Mouse (Mus musculus) limb, embryonic 14.5 days (tissue): ENCODE measurements at regions not wholly inside any gene's neighbourhood (a gene's known extent, or its start where the extent isn't known, plus 50 kb on each side); places are given as distances from the start of the nearest gene placed in this dataset.

Source experiments
- ATAC-seq: fragments of 200-750 bp; cut with Nextera tagmentation; 2 replicates; pipeline ENCODE4 v1.8.0; 2017; ENCODE audit warnings: low read depth, moderate number of reproducible peaks, moderate TSS enrichment; ENCODE audit not compliant: low FRiP score
- DNase-seq: peaks from one replicate; pipeline ENCODE4 v3.0.0-alpha.2; 2015; ENCODE audit warnings: low spot score
- H3K27ac ChIP-seq: fragments of 300-500 bp; sonication (generic); replicated peaks from 2 replicates; pipeline ENCODE4 v1.5.1; 2014; ENCODE audit warnings: low read depth, mild to moderate bottlenecking, low read length, moderate library complexity, mixed read lengths
- H3K27me3 ChIP-seq: fragments of 300-500 bp; sonication (generic); 2 replicates; pipeline ENCODE4 v1.6.1; 2014; ENCODE audit warnings: low read length, mixed read lengths; ENCODE audit not compliant: control insufficient read depth, insufficient read depth
- H3K36me3 ChIP-seq: fragments of 300-500 bp; sonication (generic); 2 replicates; pipeline ENCODE4 v1.6.1; 2014; ENCODE audit warnings: mild to moderate bottlenecking, low read length, moderate library complexity, mixed read lengths; ENCODE audit not compliant: control insufficient read depth, insufficient read depth
- H3K4me1 ChIP-seq: fragments of 300-500 bp; sonication (generic); 2 replicates; pipeline ENCODE4 v1.6.1; 2014; ENCODE audit warnings: antibody characterized with exemption, low read length, mixed read lengths; ENCODE audit not compliant: control insufficient read depth, insufficient read depth
- H3K4me2 ChIP-seq: fragments of 300-500 bp; sonication (generic); replicated peaks from 2 replicates; pipeline ENCODE4 v1.6.1; 2014; ENCODE audit warnings: low read depth, mild to moderate bottlenecking, low read length, moderate library complexity; ENCODE audit not compliant: severe bottlenecking
- H3K4me3 ChIP-seq: fragments of 300-500 bp; sonication (generic); replicated peaks from 2 replicates; pipeline ENCODE4 v1.5.1; 2014; ENCODE audit warnings: low read length
- H3K9ac ChIP-seq: fragments of 300-500 bp; sonication (generic); 2 replicates; pipeline ENCODE4 v1.6.1; 2014; ENCODE audit warnings: mild to moderate bottlenecking, low read depth, low read length, moderate library complexity; ENCODE audit not compliant: severe bottlenecking
- H3K9me3 ChIP-seq: fragments of 300-500 bp; sonication (generic); 2 replicates; pipeline ENCODE4 v1.6.1; 2016; ENCODE audit warnings: low read length; ENCODE audit not compliant: control insufficient read depth
- POLR2A ChIP-seq: fragments of 200-500 bp; IDR thresholded peaks from 2 replicates; pipeline ENCODE4 v1.8.0; 2012; ENCODE audit warnings: inconsistent platforms, mild to moderate bottlenecking, moderate library complexity, borderline replicate concordance; ENCODE audit not compliant: insufficient read depth, insufficient read length; ENCODE audit errors: extremely low read depth
- WGBS: fragments of 180-500 bp; shearing (Covaris S2); extraction: QIAGEN DNeasy Blood & Tissue Kit; methylation state at CpG from one replicate; pipeline ENCODE4 v1.1.7; 2014; 5-methylcytosine and 5-hydroxymethylcytosine counted together

DNA sequence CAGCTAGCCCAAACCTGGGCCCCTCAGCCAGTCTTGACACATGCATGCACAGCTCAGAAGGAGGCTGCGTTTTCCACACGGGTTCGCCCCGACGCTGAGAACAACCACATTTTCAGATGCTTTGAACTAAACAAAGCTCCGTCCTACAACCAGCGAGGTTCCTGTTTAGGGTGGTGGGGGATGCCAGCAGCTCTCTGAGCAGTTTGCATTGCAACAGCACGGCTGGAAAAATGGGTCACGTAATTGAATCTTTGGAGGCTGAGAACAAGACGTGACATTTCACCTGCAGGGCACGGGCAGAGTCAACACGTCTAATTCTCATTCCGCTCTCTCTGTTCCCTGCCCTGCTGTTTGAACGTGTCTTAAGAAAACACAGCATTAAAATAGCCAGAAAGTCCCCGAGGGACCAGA lies 119.2 kb downstream of the Syk start:
- peak; percentile 17 for DNase-seq
- no peak for ATAC-seq
- Histone ChIP-seq H3K4me1 (peaks cover 17% of the 10 kb centered on the region), H3K36me3 (no peaks in the 10 kb centered on the region), H3K27me3 (no peaks in the 10 kb centered on the region), H3K9me3 (no peaks in the 10 kb centered on the region; the same call in 1 of the 2 replicates), H3K9ac (no peak overlapping the region), H3K27ac (no peak overlapping the region), H3K4me3 (no peak overlapping the region), H3K4me2 (0 out of 2 replicates have a peak overlapping the region, but pooled peaks have one; percentile 11)
- 10% methylated on average over 15 of the region's 15 CpGs for WGBS
- TF ChIP-seq POLR2A = no peak

DNA sequence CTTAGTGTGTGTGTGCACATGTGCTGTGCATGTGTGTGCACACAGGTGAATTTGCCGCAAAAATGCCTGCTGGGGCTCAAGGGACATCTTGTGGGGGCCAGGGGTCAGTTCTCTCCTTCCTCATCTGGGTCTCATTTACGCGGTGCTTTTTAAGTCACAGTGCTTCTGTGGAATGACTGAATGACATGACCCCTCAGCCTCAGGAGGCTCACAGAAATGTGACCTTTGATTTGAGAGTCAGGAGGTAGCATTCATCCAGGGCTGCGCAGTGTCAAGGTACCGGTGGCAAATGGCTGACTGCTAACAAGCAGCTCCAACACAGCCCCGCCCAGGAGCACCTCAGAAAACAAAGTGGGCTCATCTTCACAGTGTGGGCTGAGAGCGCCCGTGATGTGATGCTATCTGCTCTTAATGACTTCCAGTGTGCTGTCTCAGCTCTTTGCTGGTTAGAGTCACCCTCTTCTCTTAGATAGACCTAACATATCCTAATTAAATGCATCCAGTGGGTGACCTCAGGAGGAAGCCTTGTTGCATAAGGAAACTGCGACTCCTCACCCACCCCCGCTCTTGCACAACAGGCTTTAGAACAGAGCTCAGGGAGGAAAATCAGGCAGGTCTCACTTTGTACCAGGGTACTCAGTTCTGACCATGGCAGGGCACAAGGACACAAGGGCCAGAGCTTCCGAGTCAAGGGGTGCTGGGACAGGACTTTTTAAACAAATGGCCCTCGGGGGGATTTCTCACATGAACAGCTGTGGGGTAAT lies 120.6 kb downstream of the Syk start:
- Histone ChIP-seq H3K4me3 (no peak overlapping the region), H3K27ac (no peak overlapping the region), H3K27me3 (no peaks in the 10 kb centered on the region), H3K9ac (no peak overlapping the region), H3K4me2 (no peak overlapping the region), H3K9me3 (no peaks in the 10 kb centered on the region; the same call in 1 of the 2 replicates), H3K36me3 (no peaks in the 10 kb centered on the region), H3K4me1 (peaks cover 17% of the 10 kb centered on the region)
- WGBS = 27% methylated on average over 12 of the region's 12 CpGs
- TF ChIP-seq POLR2A = no peak
- DNase-seq (no peak), ATAC-seq (no peak)

DNA sequence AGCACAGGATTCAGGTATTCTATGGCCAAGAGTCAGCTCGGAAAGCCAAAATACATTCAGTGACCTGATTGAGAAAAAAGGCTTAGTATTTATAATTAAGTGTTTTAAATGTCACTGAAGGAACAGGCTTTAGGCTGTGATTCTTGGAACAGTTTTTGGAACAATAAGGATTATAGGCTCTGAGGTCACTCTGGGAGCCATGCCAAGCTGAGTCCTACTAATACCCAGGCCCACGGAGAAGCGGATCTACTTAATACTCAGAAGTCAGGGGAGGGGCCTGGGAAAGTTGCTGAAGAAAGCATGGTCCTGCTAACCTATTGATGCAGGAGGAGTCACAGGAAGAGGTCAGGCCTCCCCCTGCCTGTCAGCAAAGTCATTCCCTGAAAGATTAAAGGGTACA lies 121.7 kb downstream of the Syk start:
- no peak for TF ChIP-seq POLR2A
- Histone ChIP-seq H3K4me1 (peaks cover 17% of the 10 kb centered on the region), H3K36me3 (no peaks in the 10 kb centered on the region), H3K9me3 (no peaks in the 10 kb centered on the region; the same call in 1 of the 2 replicates), H3K27ac (no peak overlapping the region), H3K27me3 (no peaks in the 10 kb centered on the region), H3K4me3 (no peak overlapping the region), H3K4me2 (no peak overlapping the region), H3K9ac (no peak overlapping the region)
- WGBS = 32% methylated on average over 3 of the region's 3 CpGs
- DNase-seq = peak; percentile 93
- ATAC-seq = peak; percentile 44; the same call in 1 of the 2 replicates

DNA sequence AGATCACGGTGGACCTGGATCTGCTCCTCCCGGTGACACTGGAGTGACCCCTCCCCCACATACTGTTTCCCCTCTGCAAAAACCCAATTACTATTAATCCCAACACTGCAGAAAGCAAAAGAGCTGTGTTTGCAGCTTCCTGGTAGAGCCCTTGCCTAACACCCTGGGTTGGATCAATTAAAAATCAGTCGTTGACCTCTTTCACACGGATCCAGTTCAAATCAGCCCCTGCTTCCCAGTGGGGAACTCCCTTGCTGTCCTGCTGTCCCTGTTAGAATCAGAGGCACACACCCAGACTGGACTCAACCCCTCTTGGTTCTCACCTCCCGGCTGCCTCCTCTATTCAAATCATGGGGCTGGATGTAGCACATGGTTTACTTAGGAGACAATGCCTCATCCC lies 126.6 kb downstream of the Syk start:
- Histone ChIP-seq H3K9me3 (no peaks in the 10 kb centered on the region), H3K27me3 (no peaks in the 10 kb centered on the region), H3K27ac (no peak overlapping the region), H3K9ac (no peak overlapping the region), H3K36me3 (no peaks in the 10 kb centered on the region), H3K4me1 (peaks cover 5% of the 10 kb centered on the region), H3K4me3 (no peak overlapping the region), H3K4me2 (no peak overlapping the region)
- DNase-seq = no peak
- no peak for TF ChIP-seq POLR2A
- WGBS = 43% methylated on average over 5 of the region's 5 CpGs
- no peak for ATAC-seq

DNA sequence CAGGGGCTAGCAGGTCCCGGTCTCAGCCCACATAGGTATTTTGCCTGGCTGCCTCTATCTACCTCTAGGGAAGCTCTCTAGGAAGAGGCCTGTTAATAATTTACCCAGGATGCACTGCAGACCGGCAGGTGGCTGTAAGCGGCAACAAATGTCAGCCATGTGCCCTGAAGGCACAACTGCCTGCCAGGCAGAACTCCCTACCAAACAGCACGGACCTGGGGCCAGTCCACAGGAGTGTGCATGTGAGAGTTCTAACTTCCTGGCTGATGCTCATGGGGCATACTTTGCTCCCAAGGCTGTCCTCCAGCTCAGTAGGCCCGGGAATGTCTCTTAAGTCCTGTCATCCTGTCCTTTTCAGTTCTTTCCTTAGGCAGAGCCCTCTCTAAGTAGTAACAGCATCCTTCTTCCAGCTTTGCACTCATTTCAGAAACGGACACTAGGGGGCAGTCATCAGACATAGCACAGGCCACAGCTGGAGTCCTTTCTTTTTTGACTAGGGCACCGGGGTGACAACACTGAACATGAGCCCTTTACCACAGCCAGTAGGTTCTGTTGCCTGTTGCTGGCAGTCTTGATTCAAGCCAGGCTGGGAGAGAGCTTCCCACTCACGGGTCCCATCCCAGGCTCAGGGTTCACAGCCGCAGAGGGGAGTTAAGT lies 128.9 kb downstream of the Syk start:
- no peaks in the 10 kb centered on the region for H3K9me3 ChIP-seq
- H3K4me3 ChIP-seq = no peak overlapping the region
- peak; percentile 30; the same call in 1 of the 2 replicates for ATAC-seq
- 0 out of 2 replicates have a peak, but pooled peaks cover 2% of the 10 kb centered on the region for H3K4me1 ChIP-seq
- no peaks in the 10 kb centered on the region for H3K27me3 ChIP-seq
- peak; percentile 86 for DNase-seq
- TF ChIP-seq POLR2A = no peak
- WGBS = 20% methylated on average over 9 of the region's 9 CpGs
- no peak overlapping the region for H3K27ac ChIP-seq
- no peak overlapping the region for H3K4me2 ChIP-seq
- no peak overlapping the region for H3K9ac ChIP-seq
- H3K36me3 ChIP-seq = no peaks in the 10 kb centered on the region
